Mouse (Mus musculus) liver, embryonic 14.5 days (tissue): Measurements from ENCODE around the gene Gcfc2. TPM values are rescaled to one million over a fixed set of nuclear protein-coding genes. Genes with fewer than 3 reads are reported as not detected.

Experiments
- ATAC-seq: fragments of 200-750 bp; cut with Nextera tagmentation; 2 replicates; pipeline ENCODE4 v1.8.0; 2017; ENCODE audit warnings: moderate number of reproducible peaks, mild to moderate bottlenecking, moderate library complexity; ENCODE audit not compliant: insufficient read depth
- DNase-seq, 3 experiments: peaks; one replicate each; pipeline ENCODE4 v3.0.0-alpha.2; 2012 to 2013; ENCODE audit warnings: low read depth in 3 of 3, low spot score in 3 of 3
- H3K27ac ChIP-seq: fragments of 300-500 bp; sonication (generic); 2 replicates; pipeline ENCODE4 v1.5.1; 2014; ENCODE audit warnings: moderate library complexity, mild to moderate bottlenecking, control low read depth, inconsistent platforms
- H3K27me3 ChIP-seq: fragments of 300-500 bp; sonication (generic); 2 replicates; pipeline ENCODE4 v1.6.1; 2014; ENCODE audit warnings: mild to moderate bottlenecking, low read length, moderate library complexity; ENCODE audit not compliant: control insufficient read depth, insufficient read depth
- H3K36me3 ChIP-seq: fragments of 300-500 bp; sonication (generic); replicated peaks from 2 replicates; pipeline ENCODE4 v1.6.1; 2014; ENCODE audit warnings: low read depth; ENCODE audit not compliant: control insufficient read depth, insufficient read depth
- H3K4me1 ChIP-seq, 2 experiments: fragments of 200-500 bp in 1 of 2; fragments of 300-500 bp in 1 of 2; sonication (generic) in 1 of 2; replicated peaks; 2 replicates each; pipeline ENCODE4 v1.6.1; 2012 to 2014; ENCODE audit warnings: antibody characterized with exemption in 1 of 2, inconsistent platforms in 1 of 2, low read length in 1 of 2; ENCODE audit not compliant: control insufficient read depth in 2 of 2, insufficient read depth in 2 of 2
- H3K4me2 ChIP-seq: fragments of 300-500 bp; sonication (generic); 2 replicates; pipeline ENCODE4 v1.6.1; 2014; ENCODE audit warnings: low read depth, mild to moderate bottlenecking, control low read depth, moderate library complexity
- H3K4me3 ChIP-seq, 2 experiments: fragments of 200-500 bp in 1 of 2; fragments of 300-500 bp in 1 of 2; sonication (generic) in 1 of 2; 2 replicates each; pipeline ENCODE4 v1.5.1; 2012 to 2014; ENCODE audit warnings: low read depth in 2 of 2, low read length in 2 of 2, mild to moderate bottlenecking in 2 of 2, control low read depth in 1 of 2, inconsistent platforms in 1 of 2, moderate library complexity in 1 of 2; ENCODE audit not compliant: insufficient read depth in 1 of 2
- H3K9ac ChIP-seq: fragments of 300-500 bp; sonication (generic); replicated peaks from 2 replicates; pipeline ENCODE4 v1.6.1; 2014; ENCODE audit warnings: mild to moderate bottlenecking, control low read depth, moderate library complexity
- H3K9me3 ChIP-seq: fragments of 300-500 bp; sonication (generic); 2 replicates; pipeline ENCODE4 v1.6.1; 2016; ENCODE audit warnings: low read length, mixed read lengths; ENCODE audit not compliant: control insufficient read depth
- CTCF ChIP-seq: IDR thresholded peaks from 2 replicates; pipeline ENCODE4 v1.5.1; 2016; ENCODE audit warnings: antibody characterized with exemption, low read depth, control low read depth
- EP300 ChIP-seq: IDR thresholded peaks from 2 replicates; pipeline ENCODE4 v1.6.1; 2016; ENCODE audit warnings: antibody characterized with exemption, low read depth
- WGBS: fragments of 180-500 bp; shearing (Covaris S2); extraction: QIAGEN DNeasy Blood & Tissue Kit; methylation state at CpG from one replicate; pipeline ENCODE4 v1.1.7; 2014; ENCODE audit not compliant: insufficient replicate concordance; 5-methylcytosine and 5-hydroxymethylcytosine counted together
- polyA plus RNA-seq, 2 experiments: library from polyadenylated mRNA; depleted of rRNA in 1 of 2; stranded (reverse) in 1 of 2; unstranded in 1 of 2; fragments of >200 nt; fragmentation: Nextera tagmentation in 1 of 2; extraction: Ambion mirVana in 1 of 2; gene quantifications; 2 replicates each; pipeline versions ENCODE4 v1.2.1 to v1.2.3; 2012 to 2014

Gene Gcfc2
- polyA plus RNA-seq, 2 experiments: 2.5 to 4.3 TPM

DNA sequence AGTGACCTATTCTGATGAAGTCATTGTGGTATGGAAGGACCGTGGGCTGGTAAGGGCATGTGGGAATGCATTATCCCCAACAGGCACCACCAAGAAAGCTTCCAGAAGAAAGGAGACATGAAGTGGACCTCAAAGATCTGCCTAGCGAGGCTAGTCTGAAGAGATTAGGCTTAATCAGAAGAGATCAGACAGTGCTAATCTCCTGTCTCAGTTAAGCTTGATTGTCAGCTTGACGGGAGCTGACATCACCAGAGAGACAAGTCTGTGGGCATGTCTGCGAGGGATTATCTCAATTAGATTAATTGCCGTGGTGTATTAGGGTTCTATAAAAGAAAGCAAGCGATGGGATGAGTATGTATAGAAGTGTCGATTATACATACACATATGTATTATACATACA, 47.7 kb downstream of the Gcfc2 start:
- Histone ChIP-seq H3K9me3 (no peaks in the 10 kb centered on the region), H3K9ac (no peak overlapping the region), H3K36me3 (no peaks in the 10 kb centered on the region), H3K4me2 (no peak overlapping the region), H3K4me3 (no peak overlapping the region), H3K27me3 (no peaks in the 10 kb centered on the region), H3K27ac (no peak overlapping the region), H3K4me1 (no peaks in the 10 kb centered on the region)
- no peak for DNase-seq
- TF ChIP-seq EP300 (no peak), CTCF (no peak)
- WGBS: 60% methylated on average over 7 of the region's 7 CpGs
- no peak for ATAC-seq

DNA sequence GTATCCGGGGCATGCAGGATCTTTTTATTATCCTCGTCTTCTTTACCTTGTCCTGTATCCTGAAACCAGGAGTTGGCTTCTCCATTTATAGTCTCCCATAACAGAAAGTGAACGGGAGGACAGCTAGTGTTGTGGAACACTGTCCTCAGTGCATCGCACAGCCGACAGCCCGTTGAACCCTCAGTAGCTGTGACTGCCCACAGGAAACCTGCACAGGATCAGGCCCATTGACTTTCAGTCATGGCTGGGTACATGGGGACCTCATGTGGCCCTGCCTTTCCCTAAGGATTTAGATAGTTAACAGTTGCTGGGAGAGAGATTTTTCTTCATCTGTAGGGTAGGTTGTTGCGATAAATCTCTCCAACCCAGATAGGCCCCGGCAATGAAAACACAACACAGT, 49.1 kb downstream of the Gcfc2 start:
- ATAC-seq (no peak), DNase-seq (no peak)
- Histone ChIP-seq H3K27ac (no peak overlapping the region), H3K9me3 (no peaks in the 10 kb centered on the region), H3K4me3 (no peak overlapping the region), H3K4me1 (no peaks in the 10 kb centered on the region), H3K9ac (no peak overlapping the region), H3K36me3 (no peaks in the 10 kb centered on the region), H3K27me3 (no peaks in the 10 kb centered on the region), H3K4me2 (no peak overlapping the region)
- TF ChIP-seq CTCF: no peak
- no peak for TF ChIP-seq EP300
- 75% methylated on average over 8 of the region's 8 CpGs for WGBS

DNA sequence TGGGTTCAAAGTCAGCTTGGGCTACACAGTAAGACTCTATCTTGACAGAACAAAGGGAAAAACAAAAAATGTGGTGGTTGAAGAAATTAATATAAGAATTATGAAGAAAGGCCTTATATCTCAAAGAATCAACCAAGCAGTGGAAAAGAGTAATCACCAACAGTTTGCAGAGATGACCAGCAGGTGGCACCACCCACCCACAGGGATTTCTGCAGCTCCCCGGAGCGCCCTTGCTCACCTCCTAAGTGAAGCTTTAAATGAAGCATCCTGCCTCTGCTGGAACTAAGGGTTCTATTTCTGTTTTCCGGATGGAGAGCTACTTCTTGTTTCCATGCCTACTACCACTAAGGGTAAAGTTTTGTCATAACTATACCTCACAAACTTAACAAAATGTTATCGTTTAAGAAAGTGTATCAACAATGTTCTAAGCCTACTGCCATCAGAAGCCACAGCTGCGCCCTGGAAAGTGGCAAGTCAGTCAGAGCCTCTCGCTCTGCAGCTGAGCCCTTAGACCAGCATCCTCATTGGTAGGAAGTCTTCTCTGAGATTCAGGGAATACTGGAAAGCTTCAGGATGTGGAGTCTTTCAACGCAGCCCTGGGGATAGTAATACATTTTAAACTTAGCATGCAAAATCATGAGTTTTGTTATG, 52.6 kb downstream of the Gcfc2 start:
- H3K27me3 ChIP-seq: no peaks in the 10 kb centered on the region
- H3K4me3 ChIP-seq: no peak overlapping the region
- H3K27ac ChIP-seq: no peak overlapping the region
- 30% methylated on average over 7 of the region's 7 CpGs for WGBS
- no peak for DNase-seq
- no peaks in the 10 kb centered on the region for H3K36me3 ChIP-seq
- no peak for ATAC-seq
- H3K4me1 ChIP-seq: no peaks in the 10 kb centered on the region
- no peaks in the 10 kb centered on the region for H3K9me3 ChIP-seq
- no peak overlapping the region for H3K4me2 ChIP-seq
- TF ChIP-seq EP300: no peak
- TF ChIP-seq CTCF: peak; percentile 80
- no peak overlapping the region for H3K9ac ChIP-seq

DNA sequence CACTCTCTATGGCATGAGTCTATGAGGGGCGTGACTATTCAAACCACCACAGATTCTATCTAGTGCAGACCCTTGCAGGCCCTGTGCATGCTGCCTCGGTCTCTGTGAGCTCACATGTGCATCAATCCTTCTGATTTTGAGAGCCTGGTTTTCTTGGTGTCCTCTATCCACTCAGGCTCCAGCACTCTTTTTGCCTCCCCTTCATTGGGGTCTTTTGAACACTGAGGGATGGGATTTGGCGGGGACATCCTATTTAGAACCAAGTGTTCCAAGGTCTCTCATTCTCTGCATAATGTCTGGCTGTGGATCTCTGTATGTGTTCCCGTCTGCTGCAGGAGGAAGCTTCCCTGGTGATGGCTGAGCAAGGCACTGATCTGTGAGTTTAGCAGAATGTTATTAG, 55.8 kb downstream of the Gcfc2 start:
- Histone ChIP-seq H3K36me3 (no peaks in the 10 kb centered on the region), H3K4me2 (no peak overlapping the region), H3K27me3 (no peaks in the 10 kb centered on the region), H3K9ac (no peak overlapping the region), H3K9me3 (no peaks in the 10 kb centered on the region), H3K4me1 (no peaks in the 10 kb centered on the region), H3K4me3 (no peak overlapping the region), H3K27ac (no peak overlapping the region)
- WGBS: 60% methylated on average over 4 of the region's 4 CpGs
- DNase-seq (no peak), ATAC-seq (no peak)
- TF ChIP-seq EP300 (no peak), CTCF (no peak)

DNA sequence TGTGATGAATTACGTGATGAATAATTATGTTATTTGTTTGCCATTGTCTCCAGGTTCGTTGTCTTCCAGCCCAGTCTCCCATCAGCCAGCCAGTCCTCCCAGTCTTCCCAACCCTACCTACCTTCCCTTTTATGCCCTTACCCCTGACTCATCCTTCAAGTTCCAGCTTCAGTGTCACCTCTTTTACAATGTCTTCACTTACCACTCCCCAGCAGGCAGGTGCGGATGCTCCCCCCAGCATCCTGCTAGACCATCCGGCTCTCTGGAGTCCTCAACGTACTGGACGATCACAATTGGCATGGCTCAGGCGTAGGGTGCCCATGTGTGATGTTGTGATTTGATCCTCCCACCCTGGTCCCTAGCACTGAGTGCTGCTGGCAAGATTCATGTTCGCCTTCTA, 62.7 kb downstream of the Gcfc2 start:
- Histone ChIP-seq H3K4me3 (no peak overlapping the region), H3K4me2 (no peak overlapping the region), H3K36me3 (no peaks in the 10 kb centered on the region), H3K27ac (no peak overlapping the region), H3K4me1 (peaks cover 0 to 2% of the 10 kb centered on the region in 2 experiments; a peak in 1 of 4 replicates), H3K9ac (no peak overlapping the region), H3K9me3 (no peaks in the 10 kb centered on the region), H3K27me3 (no peaks in the 10 kb centered on the region)
- ATAC-seq (no peak), DNase-seq (no peak)
- WGBS: 62% methylated on average over 8 of the region's 8 CpGs
- TF ChIP-seq EP300: no peak
- TF ChIP-seq CTCF: no peak
